Mouse (Mus musculus) kidney, embryonic 15.5 days (tissue): ENCODE measurements at regions not wholly inside any gene's neighbourhood (a gene's known extent, or its start where the extent isn't known, plus 50 kb on each side); places are given as distances from the start of the nearest gene placed in this dataset.

Source experiments
- ATAC-seq: fragments of 200-750 bp; cut with Nextera tagmentation; replicated peaks from 2 replicates; pipeline ENCODE4 v1.8.0; 2017; ENCODE audit warnings: moderate TSS enrichment; ENCODE audit not compliant: low FRiP score
- H3K27ac ChIP-seq: fragments of 300-500 bp; sonication (generic); 2 replicates; pipeline ENCODE4 v1.5.1; 2015; ENCODE audit warnings: mild to moderate bottlenecking, inconsistent platforms
- H3K27me3 ChIP-seq: fragments of 300-500 bp; sonication (generic); 2 replicates; pipeline ENCODE4 v1.6.1; 2015; ENCODE audit warnings: inconsistent platforms
- H3K36me3 ChIP-seq: fragments of 300-500 bp; sonication (generic); 2 replicates; pipeline ENCODE4 v1.6.1; 2015; ENCODE audit warnings: inconsistent platforms
- H3K4me1 ChIP-seq: fragments of 300-500 bp; sonication (generic); 2 replicates; pipeline ENCODE4 v1.6.1; 2015; ENCODE audit warnings: inconsistent platforms
- H3K4me2 ChIP-seq: fragments of 300-500 bp; sonication (generic); 2 replicates; pipeline ENCODE4 v1.6.1; 2015; ENCODE audit warnings: moderate library complexity, mild to moderate bottlenecking, inconsistent platforms
- H3K4me3 ChIP-seq: fragments of 300-500 bp; sonication (generic); replicated peaks from 2 replicates; pipeline ENCODE4 v1.5.1; 2015; ENCODE audit warnings: mild to moderate bottlenecking, inconsistent platforms
- H3K9ac ChIP-seq: fragments of 300-500 bp; sonication (generic); 2 replicates; pipeline ENCODE4 v1.6.1; 2015; ENCODE audit warnings: mild to moderate bottlenecking, inconsistent platforms
- H3K9me3 ChIP-seq: fragments of 300-500 bp; sonication (generic); replicated peaks from 2 replicates; pipeline ENCODE4 v1.6.1; 2016; ENCODE audit warnings: inconsistent platforms
- WGBS: fragments of 180-500 bp; shearing (Covaris S2); methylation state at CpG from one replicate; pipeline ENCODE4 v1.1.7; 2015; ENCODE audit warnings: mixed read lengths; 5-methylcytosine and 5-hydroxymethylcytosine counted together

DNA sequence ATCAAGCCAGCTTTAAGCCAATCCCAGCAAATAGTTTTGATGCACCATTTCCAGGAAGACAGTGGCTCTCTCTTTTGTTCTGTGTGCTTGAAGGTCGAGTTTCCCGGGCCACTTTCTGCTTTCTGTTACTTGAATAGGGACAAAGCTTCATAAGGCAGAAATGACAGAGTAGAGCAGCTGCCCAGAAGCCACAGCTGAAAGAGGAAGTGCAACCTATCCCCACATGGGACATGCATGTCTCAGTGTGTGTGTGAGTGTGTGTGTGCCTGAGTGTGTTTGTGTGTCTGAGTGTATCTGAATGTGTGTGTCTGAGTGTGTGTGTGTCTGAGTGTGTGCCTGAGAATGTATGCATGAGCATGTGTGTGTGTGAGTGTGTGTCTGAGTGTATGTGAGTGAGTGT is 120.2 kb upstream of the Rreb1 start:
- Histone ChIP-seq H3K4me1 (no peaks in the 10 kb centered on the region), H3K9me3 (no peaks in the 10 kb centered on the region), H3K4me2 (no peak overlapping the region), H3K9ac (no peak overlapping the region), H3K4me3 (no peak overlapping the region), H3K36me3 (no peaks in the 10 kb centered on the region), H3K27me3 (0 out of 2 replicates have a peak, but pooled peaks cover 3% of the 10 kb centered on the region), H3K27ac (no peak overlapping the region)
- no peak for ATAC-seq
- WGBS = 71% methylated on average over 2 of the region's 2 CpGs

DNA sequence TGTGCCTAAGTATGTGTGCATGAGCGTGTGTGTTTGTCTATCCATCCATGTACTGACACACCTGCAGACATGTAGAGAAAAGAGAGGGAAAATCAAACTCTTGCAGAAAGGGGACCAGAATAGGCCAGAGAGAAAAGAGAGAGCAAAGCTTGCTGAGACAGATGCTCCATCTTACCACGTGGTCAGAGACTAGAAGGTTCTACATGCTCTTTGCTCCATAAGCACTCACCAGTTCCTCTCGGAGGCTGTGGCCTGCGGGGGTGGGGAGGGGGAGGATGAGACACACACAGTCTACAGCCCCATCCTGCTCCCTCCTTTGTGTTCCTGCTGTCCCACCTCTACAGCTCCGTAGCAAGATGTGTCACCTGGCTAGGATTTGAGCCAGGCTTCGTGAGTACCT is 119.7 kb upstream of the Rreb1 start:
- no peaks in the 10 kb centered on the region for H3K9me3 ChIP-seq
- no peak for ATAC-seq
- H3K4me3 ChIP-seq = no peak overlapping the region
- 0 out of 2 replicates have a peak, but pooled peaks cover 3% of the 10 kb centered on the region for H3K27me3 ChIP-seq
- no peaks in the 10 kb centered on the region for H3K36me3 ChIP-seq
- WGBS = 70% methylated on average over 6 of the region's 6 CpGs
- H3K4me1 ChIP-seq = no peaks in the 10 kb centered on the region
- no peak overlapping the region for H3K4me2 ChIP-seq
- H3K27ac ChIP-seq = no peak overlapping the region
- H3K9ac ChIP-seq = no peak overlapping the region

DNA sequence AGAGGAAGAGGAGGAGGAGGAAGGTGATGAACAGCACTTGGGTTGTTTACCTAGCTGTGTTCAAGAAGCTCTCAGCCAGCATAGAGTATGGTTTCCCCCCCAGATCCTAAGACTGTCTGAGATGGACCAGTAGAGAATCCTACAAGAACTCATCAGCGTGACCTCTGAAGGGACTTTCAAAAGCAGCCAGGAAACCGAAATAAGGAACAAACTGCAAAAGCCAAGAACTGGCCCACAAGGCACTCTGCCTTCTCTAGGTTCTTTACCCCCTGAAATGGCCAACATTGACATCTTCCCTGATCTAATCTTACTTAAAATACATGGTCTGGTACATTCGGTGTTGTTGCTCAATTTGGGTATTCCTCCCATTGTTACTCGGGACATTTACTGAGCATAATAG is 118.1 kb upstream of the Rreb1 start:
- H3K4me1 ChIP-seq = no peaks in the 10 kb centered on the region
- no peak overlapping the region for H3K9ac ChIP-seq
- no peak overlapping the region for H3K27ac ChIP-seq
- no peaks in the 10 kb centered on the region for H3K36me3 ChIP-seq
- ATAC-seq = no peak
- 0 out of 2 replicates have a peak, but pooled peaks cover 3% of the 10 kb centered on the region for H3K27me3 ChIP-seq
- no peaks in the 10 kb centered on the region for H3K9me3 ChIP-seq
- H3K4me3 ChIP-seq = no peak overlapping the region
- H3K4me2 ChIP-seq = no peak overlapping the region
- 91% methylated on average over 4 of the region's 4 CpGs for WGBS

DNA sequence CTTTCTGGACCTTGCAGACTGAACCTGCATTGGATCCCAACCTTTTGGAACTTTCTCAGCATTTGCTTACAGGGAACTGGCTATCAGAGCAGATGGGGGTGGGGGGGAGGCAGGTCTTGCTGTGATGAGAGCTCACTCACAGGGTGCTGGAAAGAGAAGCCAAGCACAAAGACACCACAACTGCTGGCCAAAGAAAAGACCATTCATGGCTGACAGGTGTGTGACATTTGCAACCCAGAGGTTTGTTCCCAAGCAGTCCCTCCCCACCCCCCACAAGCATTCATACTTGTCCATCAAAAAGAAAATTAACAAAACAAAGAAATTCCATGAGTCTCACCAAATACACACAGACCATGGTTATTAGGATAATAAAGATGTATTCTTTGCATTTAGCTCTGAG is 117.5 kb upstream of the Rreb1 start:
- no peak for ATAC-seq
- no peak overlapping the region for H3K9ac ChIP-seq
- 0 out of 2 replicates have a peak, but pooled peaks cover 3% of the 10 kb centered on the region for H3K27me3 ChIP-seq
- no peaks in the 10 kb centered on the region for H3K9me3 ChIP-seq
- no peak overlapping the region for H3K4me3 ChIP-seq
- H3K4me1 ChIP-seq = no peaks in the 10 kb centered on the region
- H3K4me2 ChIP-seq = no peak overlapping the region
- H3K27ac ChIP-seq = no peak overlapping the region
- no peaks in the 10 kb centered on the region for H3K36me3 ChIP-seq

DNA sequence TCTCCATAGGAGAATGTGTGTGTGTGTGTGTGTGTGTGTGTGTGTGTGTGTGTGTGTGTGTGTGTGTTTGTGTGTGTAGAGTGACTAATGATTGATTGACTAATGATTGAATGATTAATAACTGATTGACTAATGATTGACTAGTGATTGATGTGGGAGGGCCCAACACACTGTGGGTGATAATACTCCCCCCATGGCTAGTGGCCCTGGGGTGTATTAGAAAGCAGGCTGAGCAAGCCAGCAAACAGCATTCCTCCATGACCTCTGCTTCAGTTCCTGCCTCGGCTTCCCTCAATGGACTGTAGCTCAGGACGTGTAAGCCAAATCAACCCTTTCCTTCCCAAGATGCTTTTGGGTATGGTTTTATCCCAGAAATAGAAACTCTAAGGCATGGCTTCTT is 114.1 kb upstream of the Rreb1 start:
- H3K36me3 ChIP-seq = no peaks in the 10 kb centered on the region
- no peaks in the 10 kb centered on the region for H3K27me3 ChIP-seq
- no peak overlapping the region for H3K9ac ChIP-seq
- H3K9me3 ChIP-seq = no peaks in the 10 kb centered on the region
- no peak for ATAC-seq
- no peak overlapping the region for H3K27ac ChIP-seq
- H3K4me2 ChIP-seq = no peak overlapping the region
- no peak overlapping the region for H3K4me3 ChIP-seq
- 64% methylated on average over 2 of the region's 2 CpGs for WGBS
- H3K4me1 ChIP-seq = 0 out of 2 replicates have a peak, but pooled peaks cover 4% of the 10 kb centered on the region

DNA sequence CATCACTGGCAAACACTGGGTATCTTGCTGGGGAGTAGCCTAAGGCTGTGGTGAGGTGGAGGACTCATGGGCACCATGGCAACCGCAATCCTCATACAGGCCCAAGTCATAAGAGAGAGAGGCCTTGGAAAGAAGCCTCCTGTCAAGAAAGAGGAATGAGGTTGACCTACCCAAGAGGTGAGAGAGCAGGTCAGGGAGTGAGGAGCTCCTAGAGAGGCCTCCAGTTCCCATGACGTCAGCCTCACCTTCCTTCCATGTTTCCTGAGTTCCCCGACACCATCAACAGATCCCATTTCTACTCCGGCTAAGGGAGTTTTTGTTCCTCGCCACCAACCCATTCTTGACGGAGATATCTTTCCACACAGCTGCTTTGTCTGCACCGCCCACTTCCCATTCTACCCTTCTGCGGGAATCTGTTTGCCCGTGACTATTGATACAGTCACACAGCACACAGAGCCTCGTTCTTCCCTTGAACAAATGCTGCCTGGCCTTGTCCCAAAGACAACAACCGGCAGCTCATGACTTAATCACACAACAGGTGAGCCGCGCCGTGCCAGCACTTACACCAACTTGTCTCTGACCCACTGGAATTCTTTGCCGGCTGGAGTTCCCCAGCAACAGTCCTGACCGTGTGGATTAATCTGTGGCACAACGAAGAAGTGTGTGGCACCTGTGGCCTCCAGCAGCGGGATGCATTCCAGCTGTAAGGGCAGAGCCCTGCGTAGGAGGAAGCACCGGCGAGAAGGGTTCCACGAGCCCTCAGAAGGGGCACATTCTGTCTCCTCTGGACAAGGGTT is 111.8 kb upstream of the Rreb1 start:
- no peak overlapping the region for H3K4me3 ChIP-seq
- no peak overlapping the region for H3K4me2 ChIP-seq
- H3K4me1 ChIP-seq = 0 out of 2 replicates have a peak, but pooled peaks cover 4% of the 10 kb centered on the region
- no peak for ATAC-seq
- H3K9ac ChIP-seq = no peak overlapping the region
- no peaks in the 10 kb centered on the region for H3K27me3 ChIP-seq
- H3K9me3 ChIP-seq = no peaks in the 10 kb centered on the region
- no peak overlapping the region for H3K27ac ChIP-seq
- WGBS = 71% methylated on average over 22 of the region's 22 CpGs
- H3K36me3 ChIP-seq = no peaks in the 10 kb centered on the region

DNA sequence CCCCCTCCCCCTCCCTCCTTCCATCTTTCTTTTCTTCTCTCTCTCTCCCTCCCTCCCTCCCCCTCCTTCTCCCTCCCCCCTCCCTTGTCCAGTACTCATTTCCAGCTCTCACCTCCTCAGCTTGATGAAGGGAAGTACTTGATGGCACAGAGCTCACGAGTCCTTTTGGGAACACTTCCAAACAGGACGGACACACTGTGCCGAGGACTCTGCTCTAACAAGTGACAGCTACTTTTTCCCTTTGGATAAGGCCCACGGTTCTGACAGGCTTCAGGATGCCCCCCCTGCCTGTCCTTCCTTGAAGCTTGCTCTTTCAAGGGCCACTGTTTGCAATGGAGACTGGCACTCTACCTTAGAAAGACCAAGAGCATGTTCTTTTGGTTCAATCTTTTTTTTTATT is 110.8 kb upstream of the Rreb1 start:
- ATAC-seq = no peak
- WGBS = 61% methylated on average over 4 of the region's 4 CpGs

DNA sequence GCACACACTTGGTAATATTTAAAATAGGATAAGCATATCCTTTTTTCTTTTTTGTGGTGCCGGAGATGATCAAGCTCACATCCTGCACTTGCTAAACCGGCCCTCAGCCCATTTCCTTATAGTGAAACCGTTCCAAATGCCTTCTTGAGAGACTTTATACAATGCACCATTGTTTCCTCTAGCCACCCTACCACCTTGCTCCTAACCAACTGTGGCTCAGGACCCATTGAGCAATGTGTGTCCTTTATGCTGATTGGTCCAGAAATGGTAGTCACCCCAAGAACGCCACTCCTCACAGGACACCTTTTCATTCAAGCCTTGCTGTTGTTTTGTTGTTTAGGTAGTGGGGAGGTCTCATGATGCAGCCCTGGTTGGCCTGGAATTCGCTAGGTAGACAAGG is 110.3 kb upstream of the Rreb1 start:
- ATAC-seq = no peak
- Histone ChIP-seq H3K4me1 (0 out of 2 replicates have a peak, but pooled peaks cover 4% of the 10 kb centered on the region), H3K36me3 (no peaks in the 10 kb centered on the region), H3K9me3 (no peaks in the 10 kb centered on the region), H3K4me2 (no peak overlapping the region), H3K4me3 (no peak overlapping the region), H3K27me3 (no peaks in the 10 kb centered on the region), H3K27ac (no peak overlapping the region), H3K9ac (no peak overlapping the region)
- 82% methylated on average over 5 of the region's 5 CpGs for WGBS

More for the DNA sequence above, 110.8 kb upstream of the Rreb1 start:
- Histone ChIP-seq H3K9ac (no peak overlapping the region), H3K9me3 (no peaks in the 10 kb centered on the region), H3K27me3 (no peaks in the 10 kb centered on the region), H3K36me3 (no peaks in the 10 kb centered on the region), H3K4me1 (0 out of 2 replicates have a peak, but pooled peaks cover 4% of the 10 kb centered on the region), H3K4me3 (no peak overlapping the region), H3K27ac (no peak overlapping the region), H3K4me2 (no peak overlapping the region)

DNA sequence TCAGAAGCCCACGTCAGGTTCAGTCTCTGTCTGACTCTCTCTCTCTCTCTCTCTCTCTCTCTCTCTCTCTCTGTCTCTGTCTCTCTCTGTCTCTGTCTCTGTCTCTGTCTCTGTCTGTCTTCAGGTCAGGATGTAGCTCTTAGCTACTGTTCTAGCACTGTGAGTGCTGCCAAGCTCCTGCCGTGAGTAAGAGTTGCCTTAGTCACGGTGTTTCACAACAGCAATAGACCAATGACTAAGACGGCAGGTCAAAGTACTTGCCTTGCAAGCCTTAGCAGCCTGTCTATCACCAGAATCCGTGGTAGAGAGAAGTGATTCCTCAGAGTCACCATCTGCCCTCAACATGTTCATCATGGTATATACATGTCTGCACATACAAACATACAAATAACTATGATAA is 107.1 kb upstream of the Rreb1 start:
- no peak overlapping the region for H3K4me3 ChIP-seq
- H3K9me3 ChIP-seq = no peaks in the 10 kb centered on the region
- H3K27me3 ChIP-seq = no peaks in the 10 kb centered on the region
- no peak overlapping the region for H3K9ac ChIP-seq
- ATAC-seq = no peak
- H3K27ac ChIP-seq = no peak overlapping the region
- H3K4me2 ChIP-seq = no peak overlapping the region
- H3K36me3 ChIP-seq = no peaks in the 10 kb centered on the region
- 88% methylated on average over 5 of the region's 5 CpGs for WGBS
- 0 out of 2 replicates have a peak, but pooled peaks cover 4% of the 10 kb centered on the region for H3K4me1 ChIP-seq

DNA sequence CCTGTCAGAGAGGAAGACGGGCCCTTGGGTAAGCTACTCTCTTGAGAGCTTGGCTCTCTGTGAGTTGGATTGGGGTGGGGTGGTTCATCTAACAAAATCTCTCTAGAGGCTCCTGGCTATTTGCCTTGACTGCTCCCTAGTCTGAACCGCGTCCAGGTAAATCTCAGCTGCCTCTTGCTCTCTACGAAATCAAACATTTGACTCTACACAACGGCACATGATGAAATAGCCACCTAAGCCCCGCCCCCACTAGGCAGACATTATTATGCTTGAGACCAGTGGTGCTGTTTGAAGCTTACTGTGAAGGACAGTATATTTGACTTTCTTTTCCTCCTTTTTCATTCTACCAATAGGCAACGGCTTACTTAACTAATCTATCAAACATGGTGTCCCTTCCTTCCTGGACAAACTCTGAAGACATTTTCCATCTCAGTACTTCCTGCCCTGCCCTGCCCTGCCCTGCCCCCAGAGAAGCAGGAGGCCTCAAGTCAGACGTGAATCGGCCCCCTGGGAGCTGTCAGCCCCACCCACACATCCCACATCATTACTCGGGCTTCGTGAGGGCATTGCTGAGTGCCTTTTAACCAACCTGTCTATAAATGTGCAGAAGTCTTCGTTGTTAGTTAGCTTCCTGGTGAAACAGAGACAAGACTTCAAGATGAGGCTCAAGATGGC is 103.4 kb upstream of the Rreb1 start:
- no peak for ATAC-seq
- no peaks in the 10 kb centered on the region for H3K36me3 ChIP-seq
- no peaks in the 10 kb centered on the region for H3K9me3 ChIP-seq
- H3K4me1 ChIP-seq = no peaks in the 10 kb centered on the region
- no peak overlapping the region for H3K27ac ChIP-seq
- WGBS = 65% methylated on average over 12 of the region's 12 CpGs
- no peak overlapping the region for H3K4me2 ChIP-seq
- no peak overlapping the region for H3K4me3 ChIP-seq
- no peak overlapping the region for H3K9ac ChIP-seq
- H3K27me3 ChIP-seq = no peaks in the 10 kb centered on the region; the same call in 1 of the 2 replicates

DNA sequence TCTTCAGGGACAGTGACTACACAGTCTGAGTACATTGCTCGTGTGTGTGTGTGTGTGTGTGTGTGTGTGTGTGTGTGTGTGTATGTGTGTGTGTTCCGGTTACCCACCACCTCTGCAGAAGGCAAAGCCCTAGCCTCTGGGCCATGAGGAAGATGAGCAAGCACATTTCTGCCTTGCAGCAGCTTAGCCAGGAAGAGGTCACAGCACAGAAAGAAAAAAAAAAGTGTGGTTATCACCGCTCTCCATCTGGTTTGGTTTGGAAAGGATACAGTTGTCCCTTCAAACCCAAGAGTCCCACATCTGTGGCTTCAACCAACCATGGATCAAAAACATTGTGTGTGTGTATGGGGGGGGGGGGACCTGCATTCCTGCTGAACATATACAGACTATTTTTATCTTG is 102.5 kb upstream of the Rreb1 start:
- 76% methylated on average over 3 of the region's 3 CpGs for WGBS

DNA sequence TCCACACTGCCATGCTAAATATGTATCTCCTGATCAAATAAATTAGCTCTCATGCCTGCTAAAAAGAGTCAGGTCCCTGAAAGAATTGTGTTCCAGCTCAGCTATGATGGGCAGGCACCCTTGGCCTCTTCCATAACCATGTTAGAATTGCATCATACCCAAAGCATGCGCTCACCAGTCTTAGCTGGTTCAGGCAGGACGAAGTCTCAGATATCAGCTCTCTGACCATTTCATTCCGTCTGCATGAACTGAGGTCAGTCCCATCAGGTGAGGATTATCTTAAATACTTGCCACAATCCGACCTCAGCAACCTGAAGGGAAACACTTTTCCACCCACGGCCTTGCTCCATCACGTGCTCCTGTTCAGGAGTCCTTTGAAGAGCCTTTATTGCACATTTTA is 101.3 kb upstream of the Rreb1 start:
- no peak overlapping the region for H3K27ac ChIP-seq
- WGBS = 73% methylated on average over 6 of the region's 6 CpGs
- H3K27me3 ChIP-seq = no peaks in the 10 kb centered on the region; the same call in 1 of the 2 replicates
- H3K4me3 ChIP-seq = no peak overlapping the region
- ATAC-seq = no peak
- H3K4me1 ChIP-seq = 0 out of 2 replicates have a peak, but pooled peaks cover 3% of the 10 kb centered on the region
- H3K4me2 ChIP-seq = no peak overlapping the region
- no peak overlapping the region for H3K9ac ChIP-seq
- H3K9me3 ChIP-seq = no peaks in the 10 kb centered on the region
- no peaks in the 10 kb centered on the region for H3K36me3 ChIP-seq

More for the DNA sequence above, 102.5 kb upstream of the Rreb1 start:
- Histone ChIP-seq H3K9ac (no peak overlapping the region), H3K4me2 (no peak overlapping the region), H3K27ac (no peak overlapping the region), H3K4me1 (no peaks in the 10 kb centered on the region), H3K9me3 (no peaks in the 10 kb centered on the region), H3K4me3 (no peak overlapping the region), H3K27me3 (no peaks in the 10 kb centered on the region; the same call in 1 of the 2 replicates), H3K36me3 (no peaks in the 10 kb centered on the region)
- ATAC-seq = no peak
